In genomic region chr13:49556203-49556602, GRCm38 (mm10) we compare ENCODE assay signal across 13 mouse cellular contexts. TPM values are rescaled to one million over a fixed set of nuclear protein-coding genes. Genes with fewer than 3 reads are reported as not detected.
DNase-seq lines count a peak whose midpoint lies in the region; ATAC-seq and TF ChIP-seq lines count a peak whose summit lies in the region.
"Had no signal": no experiment of that assay in that cellular context is flagged by ENCODE, and none has a peak within 500 bp of the region (broad histone marks: within the 10 kb centered on the region; RNA-seq: fewer than 3 reads in every experiment).

No protein-coding gene starts in this region.

- H3K9ac ChIP-seq in hindbrain, embryonic 16.5 days (ENCODE audit: low read depth, low read length), result no peak overlapping the region
- H3K9ac ChIP-seq: heart, embryonic 15.5 days had no signal

- H3K4me1 ChIP-seq in hindbrain, embryonic 16.5 days (ENCODE audit: control insufficient read depth, insufficient read depth, low read depth, low read length), result no peaks in the 10 kb centered on the region
- H3K4me1 ChIP-seq: heart, embryonic 15.5 days had no signal

- DNase-seq in adrenal gland, postnatal 14 days, result peak; percentile 20
- no peak for DNase-seq in adrenal gland, adult 8-10 months
- peak; percentile 27 to 51 for DNase-seq in heart, postnatal 14 days
- DNase-seq in heart, adult 9 months (ENCODE audit: low spot score in 2 of 2), result no peak
- DNase-seq in gastrocnemius, postnatal 10 days, result peak; percentile 16
- DNase-seq in right cerebral cortex, adult 2 months (ENCODE audit: low spot score in 2 of 2), result no peak
- DNase-seq: kidney, postnatal 25 days; spleen, adult 18-20 months had no signal

- H3K79me2 ChIP-seq in myocyte (ENCODE audit: control insufficient read depth, insufficient read depth), result no peaks in the 10 kb centered on the region

- no peak overlapping the region for H3K4me2 ChIP-seq in myocyte (ENCODE audit: low read depth)
- H3K4me2 ChIP-seq in hindbrain, embryonic 16.5 days (ENCODE audit: low read length), result no peak overlapping the region
- H3K4me2 ChIP-seq: heart, embryonic 15.5 days had no signal

- H3K36me3 ChIP-seq in myocyte (ENCODE audit: control insufficient read depth, insufficient read depth), result no peaks in the 10 kb centered on the region
- no peaks in the 10 kb centered on the region for H3K36me3 ChIP-seq in hindbrain, embryonic 16.5 days (ENCODE audit: control insufficient read depth, insufficient read depth, low read length)
- H3K36me3 ChIP-seq: heart, embryonic 15.5 days had no signal

- no peaks in the 10 kb centered on the region for H3K27me3 ChIP-seq in myocyte (ENCODE audit: control insufficient read depth, insufficient read depth, insufficient read length)
- H3K27me3 ChIP-seq in hindbrain, embryonic 16.5 days (replicated peaks; ENCODE audit: control insufficient read depth, insufficient read depth, low read length), result no peaks in the 10 kb centered on the region
- H3K27me3 ChIP-seq: heart, embryonic 15.5 days had no signal

- H3K9me3 ChIP-seq in hindbrain, embryonic 16.5 days (ENCODE audit: control insufficient read depth, low read length), result no peaks in the 10 kb centered on the region
- H3K9me3 ChIP-seq: heart, embryonic 15.5 days had no signal

- no peak for ATAC-seq in hindbrain, embryonic 16.5 days
- ATAC-seq: forebrain, embryonic 16.5 days had no signal

- no peak overlapping the region for H3K27ac ChIP-seq in hindbrain, embryonic 16.5 days (ENCODE audit: low read depth, low read length)
- H3K27ac ChIP-seq: heart, embryonic 15.5 days had no signal

- WGBS in hindbrain, embryonic 16.5 days, result 76% methylated on average over 1 of the region's 1 CpGs

- no peak for TF ChIP-seq POLR2A in myocyte (IDR thresholded peaks at IDR 0.05; ENCODE audit: insufficient read length, low read depth)

- H3K4me3 ChIP-seq in myocyte, result no peak overlapping the region
- no peak overlapping the region for H3K4me3 ChIP-seq in hindbrain, embryonic 16.5 days (ENCODE audit: low read length)
- H3K4me3 ChIP-seq: heart, embryonic 15.5 days had no signal

- intact Hi-C loops in heart, postnatal 14 days (cut with DNase I), result loop anchor here (5.0 kb wide), 1 partner anchor 86 kb away; no protein-coding TSS in a partner anchor

- no peak overlapping the region for H3ac ChIP-seq in myocyte (ENCODE audit: control insufficient read depth, insufficient read length)

TF ChIP-seq in myocyte, 11 proteins besides CTCF, POLR2A, EP300 and RAD21:
- TF ChIP-seq USF1 (IDR thresholded peaks at IDR 0.05; ENCODE audit: low read depth) (peak; percentile 64), CEBPB (IDR thresholded peaks at IDR 0.05; ENCODE audit: insufficient read depth, poor library complexity, severe bottlenecking) (no peak)

RNA-seq across cellular contexts. Expression of gene Aspn, which starts 12.0 kb away (rescaled TPM):
- total RNA-seq in adrenal gland, postnatal 14 days (2021), result 21.8 and 25.0 TPM in 2 replicates
- 1 to 10 TPM; 2.0 to 5.8 (median 2.9) TPM for total RNA-seq in adrenal gland, adult 8-10 months (2022)
- 10 to 100 TPM; 73.3 to 74.1 TPM for total RNA-seq in heart, postnatal 14 days (2021)
- 10 to 100 TPM; 70.9 to 90.6 TPM for total RNA-seq in gastrocnemius, postnatal 10 days (2021)
- 0.37 TPM for polyA plus RNA-seq in myocyte (2012; fragmentation: generic; extraction: Trizol)
- polyA plus RNA-seq in hindbrain, embryonic 16.5 days (2015; fragmentation: Nextera tagmentation; extraction: Ambion mirVana), result 0.84 and 5.3 TPM in 2 replicates
- total RNA-seq: megakaryocyte progenitor cell, adult 5-6 weeks had no signal

RNA-seq across cellular contexts. Expression of gene Omd, which starts 26.1 kb away (rescaled TPM):
- total RNA-seq in adrenal gland, postnatal 14 days (2021), result 3.8 and 6.4 TPM in 2 replicates
- 1 to 10 TPM; 3.1 to 6.9 (median 5.5) TPM for total RNA-seq in adrenal gland, adult 8-10 months (2022)
- 1 to 10 TPM; 1.9 to 2.6 TPM for total RNA-seq in heart, postnatal 14 days (2021)
- total RNA-seq in gastrocnemius, postnatal 10 days (2021), result 1 to 10 TPM; 2.8 to 4.1 TPM
- polyA plus RNA-seq in myocyte (2012; fragmentation: generic; extraction: Trizol), result 0.14 TPM
- polyA plus RNA-seq in hindbrain, embryonic 16.5 days (2015; fragmentation: Nextera tagmentation; extraction: Ambion mirVana), result 1.1 and 1.3 TPM in 2 replicates

RNA-seq across cellular contexts. Expression of gene Ecm2, which starts 51.6 kb away (rescaled TPM):
- 8.3 and 12.0 TPM in 2 replicates for total RNA-seq in adrenal gland, postnatal 14 days (2021)
- total RNA-seq in adrenal gland, adult 8-10 months (2022), result 10 to 100 TPM in 1 of 4 experiments, 1 to 10 TPM in 3; 6.0 to 10.1 (median 7.9) TPM
- 10 to 100 TPM; 16.4 to 19.1 TPM for total RNA-seq in heart, postnatal 14 days (2021)
- total RNA-seq in gastrocnemius, postnatal 10 days (2021), result 10 to 100 TPM; 17.8 TPM
- 0.08 TPM for polyA plus RNA-seq in myocyte (2012; fragmentation: generic; extraction: Trizol)
- polyA plus RNA-seq in hindbrain, embryonic 16.5 days (2015; fragmentation: Nextera tagmentation; extraction: Ambion mirVana), result 2.6 and 2.7 TPM in 2 replicates

RNA-seq across cellular contexts. Expression of gene Ogn, which starts 51.6 kb away (rescaled TPM):
- total RNA-seq in adrenal gland, postnatal 14 days (2021), result 40.3 and 45.5 TPM in 2 replicates
- 10 to 100 TPM; 52.2 to 83.6 (median 61.4) TPM for total RNA-seq in adrenal gland, adult 8-10 months (2022)
- 10 to 100 TPM; 77.8 to 82.5 TPM for total RNA-seq in heart, postnatal 14 days (2021)
- total RNA-seq in gastrocnemius, postnatal 10 days (2021), result 100 to 1,000 TPM; 115 to 119 TPM
- polyA plus RNA-seq in myocyte (2012; fragmentation: generic; extraction: Trizol), result 19.5 TPM
- 14.1 and 18.9 TPM in 2 replicates for polyA plus RNA-seq in hindbrain, embryonic 16.5 days (2015; fragmentation: Nextera tagmentation; extraction: Ambion mirVana)
- total RNA-seq: megakaryocyte progenitor cell, adult 5-6 weeks had no signal

Comparison
In these comparisons a context has a peak if more than half of its experiments do, and no peak if none do; other contexts are left out.
1. DNase-seq: peak in adrenal gland, postnatal 14 days (single experiment), heart, postnatal 14 days (2 of 2) and gastrocnemius, postnatal 10 days (single experiment); none in adrenal gland, adult 8-10 months (single experiment), heart, adult 9 months (0 of 2) and right cerebral cortex, adult 2 months (0 of 2).